Mouse (Mus musculus) kidney, adult 2 months (tissue): ENCODE data around the gene St3gal6. TPM values are rescaled to one million over a fixed set of nuclear protein-coding genes. Genes with fewer than 3 reads are reported as not detected.
"Not testable (repeated sequence)": the region's sequence is repeated elsewhere in the genome, so short reads cannot be mapped to it uniquely, and the experiment has no call there.

Source experiments
- DNase-seq: peaks from one replicate; pipeline ENCODE4 v3.0.0; 2021
- H3K27ac ChIP-seq: fragments of 200-500 bp; 2 replicates; pipeline ENCODE4 v1.5.1; 2012; ENCODE audit warnings: low read depth, low read length, control low read depth, inconsistent platforms; ENCODE audit not compliant: insufficient read depth
- H3K27me3 ChIP-seq: fragments of 200-500 bp; replicated peaks from 2 replicates; pipeline ENCODE4 v1.6.1; 2012; ENCODE audit warnings: mild to moderate bottlenecking, moderate library complexity, low read length, inconsistent platforms; ENCODE audit not compliant: control insufficient read depth, insufficient read depth
- H3K36me3 ChIP-seq: fragments of 200-500 bp; 2 replicates; pipeline ENCODE4 v1.6.1; 2012; ENCODE audit warnings: mild to moderate bottlenecking, moderate library complexity, low read length, inconsistent platforms; ENCODE audit not compliant: control insufficient read depth, insufficient read depth
- H3K4me1 ChIP-seq: fragments of 200-500 bp; 2 replicates; pipeline ENCODE4 v1.6.1; 2011; ENCODE audit warnings: low read length; ENCODE audit not compliant: control insufficient read depth, insufficient read depth
- H3K4me3 ChIP-seq: fragments of 200-500 bp; 2 replicates; pipeline ENCODE4 v1.5.1; 2011; ENCODE audit warnings: mild to moderate bottlenecking, low read depth, low read length, control low read depth; ENCODE audit not compliant: insufficient read depth
- CTCF ChIP-seq: fragments of 200-500 bp; conservative IDR thresholded peaks from 2 replicates; pipeline ENCODE4 v1.5.1; 2011; ENCODE audit warnings: low read depth, mild to moderate bottlenecking, control low read depth, low read length, moderate library complexity, mixed read lengths; ENCODE audit not compliant: insufficient read depth, insufficient read length
- POLR2A ChIP-seq: fragments of 200-500 bp; IDR thresholded peaks from one replicate; pipeline ENCODE4 v1.6.1; 2011; ENCODE audit warnings: low read depth, low read length, control low read depth
- WGBS: fragments of 180-500 bp; shearing (Covaris S2); methylation state at CpG from one replicate; pipeline ENCODE4 v1.1.7; 2018; 5-methylcytosine and 5-hydroxymethylcytosine counted together
- polyA plus RNA-seq: library from polyadenylated mRNA; depleted of rRNA; stranded (reverse); fragments of >200 nt; gene quantifications from 2 replicates; pipeline ENCODE4 v1.2.3, GENCODE M21; 2012

St3gal6 gene
- polyA plus RNA-seq, 1 experiment = 32.5 TPM

DNA sequence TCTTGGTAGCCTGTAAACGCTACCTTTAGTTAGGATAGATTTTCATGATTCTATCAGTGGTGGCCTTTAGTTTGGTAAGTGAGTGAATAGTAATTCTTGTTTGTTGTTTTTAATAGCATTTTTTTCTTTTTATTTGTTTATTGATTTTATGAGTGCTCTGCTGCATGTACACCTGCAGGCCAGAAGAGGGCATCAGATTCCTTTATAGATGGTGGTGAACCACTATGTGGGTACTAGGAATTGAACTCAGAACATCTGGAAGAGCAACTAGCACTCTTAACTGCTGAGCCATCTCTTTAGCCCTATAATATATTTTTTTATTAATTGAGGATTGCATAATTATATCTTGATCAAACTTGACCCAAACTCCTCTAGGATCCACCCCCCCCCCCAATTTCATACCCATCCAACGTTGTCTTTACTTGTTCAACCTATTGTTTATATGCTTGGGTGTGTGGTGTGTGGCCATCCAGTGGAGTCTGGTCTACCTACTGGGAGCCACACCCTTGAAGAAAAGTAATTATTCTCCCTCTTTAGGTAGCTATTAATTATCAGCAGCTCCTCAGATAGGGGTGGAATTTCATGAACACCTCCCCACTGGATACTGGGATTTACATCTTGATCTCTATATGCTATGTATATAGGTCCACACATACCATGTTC lies 62.1 kb downstream of the St3gal6 start:
- 93% methylated on average over 2 of the region's 2 CpGs for WGBS
- H3K36me3 ChIP-seq = no peaks in the 10 kb centered on the region; the same call in 1 of the 2 replicates
- DNase-seq = peak; percentile 37
- no peak overlapping the region for H3K4me3 ChIP-seq
- no peak overlapping the region for H3K27ac ChIP-seq
- TF ChIP-seq CTCF (peak; percentile 19; the same call in 1 of the 2 replicates), POLR2A (no peak)
- 0 out of 2 replicates have a peak, but pooled peaks cover under 1% of the 10 kb centered on the region for H3K4me1 ChIP-seq
- H3K27me3 ChIP-seq = no peaks in the 10 kb centered on the region

DNA sequence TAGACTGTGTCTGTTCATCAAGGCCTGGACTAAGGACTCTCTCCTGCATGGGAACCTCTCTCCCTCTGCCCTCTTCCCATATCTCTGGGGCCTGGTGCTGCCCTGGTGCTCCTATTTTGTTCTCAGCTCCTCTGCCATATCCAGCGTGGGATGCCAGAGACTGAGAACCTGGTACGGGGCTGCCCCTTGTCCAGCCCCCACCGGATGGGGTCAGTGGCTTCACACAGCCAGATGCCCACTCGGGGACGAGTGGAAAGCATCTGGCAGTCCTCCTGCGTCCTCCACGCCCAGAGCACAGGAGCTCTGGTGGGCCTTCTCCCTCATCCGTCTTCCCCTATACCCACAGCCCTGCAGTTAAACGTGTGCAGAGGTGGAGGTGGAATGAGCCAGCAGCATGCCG lies 63.7 kb downstream of the St3gal6 start:
- Histone ChIP-seq H3K4me1 (0 out of 2 replicates have a peak, but pooled peaks cover 2% of the 10 kb centered on the region), H3K36me3 (no peaks in the 10 kb centered on the region), H3K4me3 (no peak overlapping the region), H3K27ac (no peak overlapping the region), H3K27me3 (no peaks in the 10 kb centered on the region)
- WGBS = 78% methylated on average over 10 of the region's 10 CpGs
- TF ChIP-seq CTCF (no peak), POLR2A (no peak)
- no peak for DNase-seq

DNA sequence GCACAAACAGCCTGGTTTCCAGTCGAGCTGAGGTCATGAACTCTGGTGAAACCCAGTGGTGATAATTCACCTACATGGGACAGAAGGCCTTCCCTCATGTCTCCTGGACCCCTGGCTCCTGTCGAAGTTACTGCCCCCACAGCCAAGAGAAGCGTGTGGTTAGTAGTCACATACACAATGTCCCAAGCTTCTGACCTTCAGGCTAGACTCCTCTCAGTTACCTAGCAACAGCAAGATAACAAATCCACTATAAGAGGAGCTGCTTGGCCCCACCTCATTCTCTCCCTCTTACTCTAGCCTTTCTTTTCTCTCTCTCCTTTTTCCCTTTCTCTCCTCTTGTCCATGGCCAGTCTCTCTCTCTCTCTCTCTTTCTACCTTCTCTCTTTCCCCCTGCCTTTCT lies 64.1 kb downstream of the St3gal6 start:
- not testable (repeated sequence) for H3K4me3 ChIP-seq, H3K4me1 ChIP-seq, H3K36me3 ChIP-seq, DNase-seq, H3K27ac ChIP-seq, H3K27me3 ChIP-seq
- WGBS = 28% methylated on average over 3 of the region's 3 CpGs

DNA sequence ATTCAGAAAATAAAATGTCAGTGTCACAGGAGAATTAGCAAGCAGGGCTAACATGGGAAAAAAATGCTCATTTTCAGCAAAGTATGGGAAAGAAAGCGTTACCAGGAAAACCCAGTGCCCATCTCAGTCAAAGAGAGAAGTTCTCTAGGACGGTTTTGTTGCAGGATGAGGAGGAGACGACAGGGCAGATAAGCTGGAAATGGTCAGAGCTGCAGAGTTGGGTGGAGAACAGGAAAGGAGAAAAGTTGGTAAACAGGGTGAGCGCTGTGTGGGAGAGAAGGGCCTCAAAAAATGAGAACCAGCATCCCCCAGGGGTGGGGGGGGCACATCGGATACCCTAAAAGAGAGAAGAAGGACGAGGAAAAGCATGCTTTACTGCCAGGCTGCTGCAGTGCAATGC lies 67.1 kb downstream of the St3gal6 start:
- Histone ChIP-seq H3K4me1 (peaks cover 2% of the 10 kb centered on the region; the same call in 1 of the 2 replicates), H3K4me3 (no peak overlapping the region), H3K36me3 (no peaks in the 10 kb centered on the region), H3K27me3 (no peaks in the 10 kb centered on the region), H3K27ac (no peak overlapping the region)
- 66% methylated on average over 6 of the region's 6 CpGs for WGBS
- TF ChIP-seq CTCF (no peak), POLR2A (no peak)
- no peak for DNase-seq

DNA sequence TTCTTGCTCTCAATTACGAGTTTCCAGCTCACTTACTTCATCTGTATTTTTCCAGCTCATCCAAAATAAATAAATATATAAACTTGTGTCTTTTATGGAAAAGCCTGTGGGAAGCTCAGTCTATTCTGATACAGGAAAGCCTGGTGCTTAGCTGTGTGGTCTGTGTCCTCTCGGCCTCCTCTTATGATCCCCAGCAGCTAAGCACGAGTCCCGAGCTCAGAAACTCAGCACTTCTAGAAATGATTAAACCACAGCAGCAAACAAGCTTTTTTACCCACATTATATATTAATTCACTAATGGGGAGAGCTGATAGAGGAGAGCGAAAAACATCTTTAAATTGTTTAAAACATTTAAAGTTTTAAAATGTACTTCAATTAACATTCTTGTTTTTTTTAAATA lies 67.6 kb downstream of the St3gal6 start:
- TF ChIP-seq CTCF (no peak), POLR2A (no peak)
- no peaks in the 10 kb centered on the region for H3K36me3 ChIP-seq
- WGBS = 48% methylated on average over 5 of the region's 5 CpGs
- DNase-seq = peak; percentile 59
- peaks cover 2% of the 10 kb centered on the region; the same call in 1 of the 2 replicates for H3K4me1 ChIP-seq
- no peaks in the 10 kb centered on the region for H3K27me3 ChIP-seq
- no peak overlapping the region for H3K4me3 ChIP-seq
- H3K27ac ChIP-seq = peak overlapping the region; percentile 43; the same call in 1 of the 2 replicates

DNA sequence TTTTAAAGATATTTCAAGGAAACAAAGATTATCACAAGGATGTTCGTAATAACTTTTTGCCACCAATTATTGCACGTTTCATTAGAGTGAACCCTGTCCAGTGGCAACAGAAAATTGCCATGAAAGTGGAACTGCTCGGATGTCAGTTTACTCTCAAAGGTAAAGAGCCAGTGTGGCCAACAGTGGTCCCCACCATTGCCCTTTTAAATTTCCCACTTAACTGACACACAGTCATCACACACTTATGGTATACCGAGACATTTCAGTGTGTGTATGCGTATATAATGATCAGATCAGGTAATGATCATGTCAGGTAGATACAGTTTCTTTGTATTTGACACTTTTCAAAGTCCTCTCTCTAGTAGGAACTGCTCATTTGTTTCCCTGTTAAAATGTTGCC lies 68.9 kb downstream of the St3gal6 start:
- Histone ChIP-seq H3K4me3 (no peak overlapping the region), H3K27me3 (no peaks in the 10 kb centered on the region)

DNA sequence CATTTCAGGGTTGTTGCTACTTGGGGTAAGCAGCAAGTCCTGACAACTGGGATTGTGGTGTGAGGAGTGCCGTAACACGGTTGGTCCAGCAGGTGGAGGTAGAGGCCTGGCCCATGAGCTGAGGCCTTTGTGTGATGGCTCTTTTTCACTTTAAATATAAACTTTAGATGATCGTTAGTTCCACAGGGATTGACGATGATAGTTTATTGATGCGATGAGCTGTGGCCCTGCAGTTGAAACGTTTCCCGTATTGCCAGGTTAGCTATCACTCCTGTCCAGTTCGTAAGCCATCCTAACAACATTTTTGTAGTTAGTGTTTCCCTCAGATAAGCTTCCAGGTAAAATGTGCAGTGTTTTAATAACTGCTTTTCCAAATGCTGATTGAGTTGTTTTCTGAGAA lies 69.4 kb downstream of the St3gal6 start:
- H3K36me3 ChIP-seq = no peaks in the 10 kb centered on the region
- H3K27me3 ChIP-seq = no peaks in the 10 kb centered on the region
- TF ChIP-seq CTCF = peak; percentile 98
- TF ChIP-seq POLR2A = no peak
- H3K27ac ChIP-seq = no peak overlapping the region
- H3K4me1 ChIP-seq = peaks cover 2% of the 10 kb centered on the region; the same call in 1 of the 2 replicates
- DNase-seq = peak; percentile 72
- no peak overlapping the region for H3K4me3 ChIP-seq
- 41% methylated on average over 8 of the region's 8 CpGs for WGBS

More for the DNA sequence above, 68.9 kb downstream of the St3gal6 start:
- TF ChIP-seq CTCF (no peak), POLR2A (no peak)
- 81% methylated on average over 5 of the region's 5 CpGs for WGBS
- Histone ChIP-seq H3K36me3 (no peaks in the 10 kb centered on the region), H3K27ac (no peak overlapping the region), H3K4me1 (peaks cover 2% of the 10 kb centered on the region; the same call in 1 of the 2 replicates)
- DNase-seq = no peak
